ENCODE assay signal across 26 mouse cellular contexts in the genomic region with DNA sequence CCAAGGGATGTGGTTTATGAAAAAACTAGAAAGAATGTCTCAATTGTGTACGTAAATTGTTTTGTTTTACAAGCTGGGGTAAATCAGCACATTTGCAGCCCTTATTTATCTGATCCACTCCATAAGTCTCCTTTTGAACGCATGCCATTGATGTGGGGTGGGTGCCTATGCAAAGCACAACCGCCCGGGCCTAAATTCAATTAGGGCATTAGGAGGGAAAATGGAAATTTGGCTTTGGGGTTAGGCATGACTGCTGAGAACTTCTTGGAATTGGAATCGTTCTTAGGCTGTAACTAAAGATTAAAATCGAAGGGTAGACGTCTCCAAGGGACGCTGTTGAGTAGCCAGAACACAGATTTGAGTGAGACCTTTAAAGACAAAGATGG. TPM values are rescaled to one million over a fixed set of nuclear protein-coding genes. Genes with fewer than 3 reads are reported as not detected.
DNase-seq lines count a peak whose midpoint lies in the region; ATAC-seq and TF ChIP-seq lines count a peak whose summit lies in the region.
"Had no signal": no experiment of that assay in that cellular context is flagged by ENCODE, and none has a peak within 500 bp of the region (broad histone marks: within the 10 kb centered on the region; RNA-seq: fewer than 3 reads in every experiment).

No protein-coding gene starts in this region.

- peaks cover 25% of the 10 kb centered on the region for H3K4me1 ChIP-seq in forebrain, embryonic 15.5 days
- H3K4me1 ChIP-seq in forebrain, embryonic 10.5 days, result peaks cover 30% of the 10 kb centered on the region
- peaks cover 24% of the 10 kb centered on the region for H3K4me1 ChIP-seq in hindbrain, embryonic 12.5 days
- peaks cover 9% of the 10 kb centered on the region; the same call in 1 of the 2 replicates for H3K4me1 ChIP-seq in hindbrain, postnatal 0 days (ENCODE audit: insufficient read depth, low read length)
- peaks cover 17% of the 10 kb centered on the region for H3K4me1 ChIP-seq in embryonic facial prominence, embryonic 15.5 days
- H3K4me1 ChIP-seq: liver, embryonic 12.5 days had no signal

- H3K9me3 ChIP-seq in forebrain, embryonic 15.5 days, result no peaks in the 10 kb centered on the region
- no peaks in the 10 kb centered on the region for H3K9me3 ChIP-seq in forebrain, embryonic 10.5 days
- H3K9me3 ChIP-seq in hindbrain, embryonic 12.5 days (replicated peaks), result no peaks in the 10 kb centered on the region
- no peaks in the 10 kb centered on the region for H3K9me3 ChIP-seq in hindbrain, postnatal 0 days (ENCODE audit: low read length)
- H3K9me3 ChIP-seq in embryonic facial prominence, embryonic 15.5 days (replicated peaks), result no peaks in the 10 kb centered on the region
- H3K9me3 ChIP-seq: hindbrain, embryonic 15.5 days; limb, embryonic 13.5 days; liver, embryonic 12.5 days had no signal

- H3K27me3 ChIP-seq in forebrain, embryonic 15.5 days, result peaks cover 3% of the 10 kb centered on the region; the same call in 1 of the 2 replicates
- H3K27me3 ChIP-seq in forebrain, embryonic 10.5 days (ENCODE audit: poor library complexity, severe bottlenecking), result peaks cover 16% of the 10 kb centered on the region; the same call in 1 of the 2 replicates
- no peaks in the 10 kb centered on the region for H3K27me3 ChIP-seq in hindbrain, embryonic 12.5 days
- no peaks in the 10 kb centered on the region for H3K27me3 ChIP-seq in hindbrain, postnatal 0 days (ENCODE audit: insufficient read depth, low read length)
- H3K27me3 ChIP-seq in embryonic facial prominence, embryonic 15.5 days, result peaks cover 2% of the 10 kb centered on the region; the same call in 1 of the 2 replicates
- no peaks in the 10 kb centered on the region for H3K27me3 ChIP-seq in myocyte (ENCODE audit: control insufficient read depth, insufficient read depth, insufficient read length)
- H3K27me3 ChIP-seq: liver, embryonic 12.5 days had no signal

- no peak for DNase-seq in forebrain, embryonic 10.5 days (ENCODE audit: extremely low spot score, low spot score)
- DNase-seq in hindbrain, postnatal 0 days (ENCODE audit: low spot score), result no peak
- DNase-seq in urinary bladder, postnatal 10 days (ENCODE audit: low spot score), result no peak
- DNase-seq: liver, postnatal 0 days; thymus, postnatal 4 days had no signal

- H3K4me2 ChIP-seq in forebrain, embryonic 15.5 days (replicated peaks), result no peak overlapping the region
- no peak overlapping the region for H3K4me2 ChIP-seq in hindbrain, embryonic 12.5 days (replicated peaks)
- no peak overlapping the region for H3K4me2 ChIP-seq in hindbrain, postnatal 0 days (ENCODE audit: low read depth, low read length)
- H3K4me2 ChIP-seq in embryonic facial prominence, embryonic 15.5 days (replicated peaks), result peak overlapping the region; percentile 31; the same call in 1 of the 2 replicates
- peak overlapping the region; percentile 67 for H3K4me2 ChIP-seq in myocyte (ENCODE audit: low read depth)
- H3K4me2 ChIP-seq: limb, embryonic 13.5 days; liver, embryonic 12.5 days had no signal

- WGBS in forebrain, embryonic 15.5 days, result 33% methylated on average over 8 of the region's 8 CpGs
- WGBS in forebrain, embryonic 10.5 days, result 64% methylated on average over 8 of the region's 8 CpGs
- WGBS in hindbrain, embryonic 12.5 days, result 72% methylated on average over 8 of the region's 8 CpGs
- WGBS in hindbrain, postnatal 0 days, result 39% methylated on average over 8 of the region's 8 CpGs
- 26% methylated on average over 8 of the region's 8 CpGs for WGBS in embryonic facial prominence, embryonic 15.5 days

- no peak for TF ChIP-seq POLR2A in myocyte (IDR thresholded peaks at IDR 0.05; ENCODE audit: insufficient read length, low read depth)

- ATAC-seq in forebrain, embryonic 15.5 days (replicated peaks), result peak; percentile 8; the same call in 1 of the 2 replicates
- ATAC-seq in hindbrain, embryonic 12.5 days (ENCODE audit: low FRiP score), result peak; percentile 38; the same call in 1 of the 2 replicates
- no peak for ATAC-seq in hindbrain, postnatal 0 days
- peak; percentile 60 for ATAC-seq in embryonic facial prominence, embryonic 15.5 days (ENCODE audit: insufficient number of reproducible peaks, low FRiP score, low TSS enrichment, low read depth)
- ATAC-seq: CD4-positive, CD25-positive, alpha-beta regulatory T cell, adult 4 months; liver, embryonic 12.5 days; liver, postnatal 0 days had no signal

- H3K4me3 ChIP-seq in forebrain, embryonic 15.5 days, result no peak overlapping the region
- no peak overlapping the region for H3K4me3 ChIP-seq in forebrain, embryonic 10.5 days
- no peak overlapping the region for H3K4me3 ChIP-seq in hindbrain, embryonic 12.5 days
- no peak overlapping the region for H3K4me3 ChIP-seq in hindbrain, postnatal 0 days (ENCODE audit: low read length)
- no peak overlapping the region for H3K4me3 ChIP-seq in embryonic facial prominence, embryonic 15.5 days (replicated peaks)
- H3K4me3 ChIP-seq in myocyte, result no peak overlapping the region
- H3K4me3 ChIP-seq: hindbrain, embryonic 15.5 days; layer of hippocampus, adult 2 months; left cerebral cortex, adult 2 months; limb, embryonic 13.5 days; liver, embryonic 12.5 days had no signal

- no peak for TF ChIP-seq CTCF in hindbrain, postnatal 0 days (IDR thresholded peaks at IDR 0.05; ENCODE audit: low read depth)

- H3ac ChIP-seq in myocyte (ENCODE audit: control insufficient read depth, insufficient read length), result no peak overlapping the region

- H3K9ac ChIP-seq in forebrain, embryonic 15.5 days (replicated peaks), result no peak overlapping the region
- no peak overlapping the region for H3K9ac ChIP-seq in hindbrain, embryonic 12.5 days
- no peak overlapping the region for H3K9ac ChIP-seq in hindbrain, postnatal 0 days (replicated peaks; ENCODE audit: low read length)
- no peak overlapping the region for H3K9ac ChIP-seq in embryonic facial prominence, embryonic 15.5 days
- H3K9ac ChIP-seq: hindbrain, embryonic 15.5 days; limb, embryonic 13.5 days; liver, embryonic 12.5 days; liver, postnatal 0 days had no signal

- H3K27ac ChIP-seq in forebrain, embryonic 15.5 days (replicated peaks), result no peak overlapping the region
- no peak overlapping the region for H3K27ac ChIP-seq in forebrain, embryonic 10.5 days
- no peak overlapping the region for H3K27ac ChIP-seq in hindbrain, embryonic 12.5 days
- no peak overlapping the region for H3K27ac ChIP-seq in hindbrain, postnatal 0 days
- no peak overlapping the region for H3K27ac ChIP-seq in embryonic facial prominence, embryonic 15.5 days (replicated peaks)
- H3K27ac ChIP-seq: hindbrain, embryonic 15.5 days; layer of hippocampus, adult 2 months; left cerebral cortex, adult 2 months; limb, embryonic 13.5 days; liver, embryonic 12.5 days had no signal

- no peaks in the 10 kb centered on the region for H3K36me3 ChIP-seq in forebrain, embryonic 15.5 days
- H3K36me3 ChIP-seq in forebrain, embryonic 10.5 days (replicated peaks), result no peaks in the 10 kb centered on the region
- H3K36me3 ChIP-seq in hindbrain, embryonic 12.5 days, result no peaks in the 10 kb centered on the region
- H3K36me3 ChIP-seq in hindbrain, postnatal 0 days (ENCODE audit: insufficient read depth, low read length), result no peaks in the 10 kb centered on the region
- H3K36me3 ChIP-seq in embryonic facial prominence, embryonic 15.5 days, result no peaks in the 10 kb centered on the region
- no peaks in the 10 kb centered on the region for H3K36me3 ChIP-seq in myocyte (ENCODE audit: control insufficient read depth, insufficient read depth)
- H3K36me3 ChIP-seq: hindbrain, embryonic 15.5 days; limb, embryonic 13.5 days; liver, embryonic 12.5 days had no signal

- no peaks in the 10 kb centered on the region for H3K79me2 ChIP-seq in myocyte (ENCODE audit: control insufficient read depth, insufficient read depth)

TF ChIP-seq in myocyte, 11 proteins besides CTCF, POLR2A, EP300 and RAD21:
- TF ChIP-seq SRF (IDR thresholded peaks at IDR 0.05; ENCODE audit: control insufficient read depth, insufficient read length, low read depth) (no peak), TCF3 (IDR thresholded peaks at IDR 0.05; ENCODE audit: insufficient read length, low read depth) (no peak), REST (IDR thresholded peaks at IDR 0.05; ENCODE audit: insufficient read depth, insufficient read length) (no peak), USF1 (IDR thresholded peaks at IDR 0.05; ENCODE audit: low read depth) (no peak)

RNA-seq across cellular contexts. Expression of a gene that starts 47.8 kb away (rescaled TPM):
- polyA plus RNA-seq in forebrain, embryonic 15.5 days (2015; fragmentation: Nextera tagmentation; extraction: Ambion mirVana), result 0.26 TPM in 1 of 2 replicates, not detected in the other
- 0.22 TPM in 1 of 2 replicates, not detected in the other for polyA plus RNA-seq in forebrain, embryonic 10.5 days (2016; fragmentation: Nextera tagmentation; extraction: Ambion mirVana)
- polyA plus RNA-seq in hindbrain, embryonic 12.5 days (2016; fragmentation: Nextera tagmentation; extraction: Ambion mirVana), result 2.0 and 3.2 TPM in 2 replicates
- total RNA-seq in hindbrain, postnatal 0 days (2014; rRNA removed), result 0.18 and 0.99 TPM in 2 replicates
- polyA plus RNA-seq in hindbrain, postnatal 0 days (2015; fragmentation: Nextera tagmentation; extraction: Ambion mirVana), result 0.79 and 0.83 TPM in 2 replicates
- polyA plus RNA-seq in embryonic facial prominence, embryonic 15.5 days (2015; fragmentation: Nextera tagmentation; extraction: Ambion mirVana), result 0.48 and 0.56 TPM in 2 replicates
- not detected for polyA plus RNA-seq in myocyte (2012; fragmentation: generic; extraction: Trizol)
- total RNA-seq: adrenal gland, postnatal 14 days; gastrocnemius, adult 18-20 months; gastrocnemius, postnatal 25 days; heart, postnatal 10 days; megakaryocyte, adult 5-6 weeks had no signal
- polyA plus RNA-seq: CD4-positive, CD25-positive, alpha-beta regulatory T cell, adult 4 months; intestine, embryonic 14.5 days; kidney, adult 2 months; liver, embryonic 12.5 days; liver, postnatal 0 days; small intestine, adult 2 months; stomach, embryonic 14.5 days; testis, adult 2 months; thymus, postnatal 0 days had no signal

Comparison
In these comparisons a context has a peak if more than half of its experiments do, and no peak if none do; other contexts are left out.
1. H3K4me2 ChIP-seq: peak in embryonic facial prominence, embryonic 15.5 days (single experiment) and myocyte (single experiment); none in forebrain, embryonic 15.5 days (single experiment), hindbrain, embryonic 12.5 days (single experiment) and hindbrain, postnatal 0 days (single experiment).